Mouse (Mus musculus) embryonic facial prominence, embryonic 15.5 days (tissue): ENCODE measurements at regions not wholly inside any gene's neighbourhood (a gene's known extent, or its start where the extent isn't known, plus 50 kb on each side); places are given as distances from the start of the nearest gene placed in this dataset.

Experiments used
- ATAC-seq: fragments of 200-750 bp; cut with Nextera tagmentation; 2 replicates; pipeline ENCODE4 v1.8.0; 2017; ENCODE audit warnings: low read depth, moderate TSS enrichment; ENCODE audit not compliant: insufficient number of reproducible peaks, low FRiP score, low TSS enrichment
- H3K27ac ChIP-seq: fragments of 300-500 bp; sonication (generic); replicated peaks from 2 replicates; pipeline ENCODE4 v1.5.1; 2015; ENCODE audit warnings: mild to moderate bottlenecking, inconsistent platforms
- H3K27me3 ChIP-seq: fragments of 300-500 bp; sonication (generic); 2 replicates; pipeline ENCODE4 v1.6.1; 2015; ENCODE audit warnings: inconsistent platforms
- H3K36me3 ChIP-seq: fragments of 300-500 bp; sonication (generic); 2 replicates; pipeline ENCODE4 v1.6.1; 2015; ENCODE audit warnings: mild to moderate bottlenecking, inconsistent platforms
- H3K4me1 ChIP-seq: fragments of 300-500 bp; sonication (generic); 2 replicates; pipeline ENCODE4 v1.6.1; 2015; ENCODE audit warnings: inconsistent platforms
- H3K4me2 ChIP-seq: fragments of 300-500 bp; sonication (generic); replicated peaks from 2 replicates; pipeline ENCODE4 v1.6.1; 2015; ENCODE audit warnings: mild to moderate bottlenecking, inconsistent platforms
- H3K4me3 ChIP-seq: fragments of 300-500 bp; sonication (generic); replicated peaks from 2 replicates; pipeline ENCODE4 v1.5.1; 2015; ENCODE audit warnings: mild to moderate bottlenecking, inconsistent platforms
- H3K9ac ChIP-seq: fragments of 300-500 bp; sonication (generic); 2 replicates; pipeline ENCODE4 v1.6.1; 2015; ENCODE audit warnings: inconsistent platforms
- H3K9me3 ChIP-seq: fragments of 300-500 bp; sonication (generic); replicated peaks from 2 replicates; pipeline ENCODE4 v1.6.1; 2016; ENCODE audit warnings: inconsistent platforms
- whole genome bisulfite sequencing: fragments of 180-500 bp; shearing (Covaris S2); methylation state at CpG from one replicate; pipeline ENCODE4 v1.1.7; 2015; 5-methylcytosine and 5-hydroxymethylcytosine counted together

GRCm38 (mm10) chr9:46558481-46558880, 238.7 kb upstream of the 4931429L15Rik start:
- WGBS = 83% methylated on average over 5 of the region's 5 CpGs
- no peaks in the 10 kb centered on the region for H3K27me3 ChIP-seq
- ATAC-seq = no peak
- no peak overlapping the region for H3K27ac ChIP-seq
- no peaks in the 10 kb centered on the region for H3K4me1 ChIP-seq
- no peak overlapping the region for H3K9ac ChIP-seq
- H3K36me3 ChIP-seq = no peaks in the 10 kb centered on the region
- H3K9me3 ChIP-seq = no peaks in the 10 kb centered on the region
- no peak overlapping the region for H3K4me3 ChIP-seq
- H3K4me2 ChIP-seq = no peak overlapping the region

DNA sequence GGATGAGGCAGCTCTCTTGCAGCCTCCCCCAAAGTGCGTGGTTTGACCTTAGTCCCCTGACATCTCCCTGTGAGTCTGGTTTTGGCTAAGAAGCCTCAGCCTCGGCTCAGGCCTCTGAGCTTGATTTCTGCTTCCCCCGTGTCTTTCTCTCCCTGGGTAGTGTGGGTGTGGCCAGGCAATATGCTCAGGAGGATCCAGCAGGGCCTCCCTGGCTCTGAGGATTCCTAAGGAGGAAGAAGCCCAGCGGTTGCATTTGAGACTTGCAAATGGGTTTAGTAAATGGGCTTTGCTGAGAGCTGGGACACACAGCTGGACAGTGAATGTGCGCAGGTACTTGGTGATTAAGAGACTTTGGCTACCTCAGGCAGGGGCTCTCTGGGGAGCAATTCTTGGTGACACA, 238.0 kb upstream of the 4931429L15Rik start:
- no peak for ATAC-seq
- no peak overlapping the region for H3K9ac ChIP-seq

DNA sequence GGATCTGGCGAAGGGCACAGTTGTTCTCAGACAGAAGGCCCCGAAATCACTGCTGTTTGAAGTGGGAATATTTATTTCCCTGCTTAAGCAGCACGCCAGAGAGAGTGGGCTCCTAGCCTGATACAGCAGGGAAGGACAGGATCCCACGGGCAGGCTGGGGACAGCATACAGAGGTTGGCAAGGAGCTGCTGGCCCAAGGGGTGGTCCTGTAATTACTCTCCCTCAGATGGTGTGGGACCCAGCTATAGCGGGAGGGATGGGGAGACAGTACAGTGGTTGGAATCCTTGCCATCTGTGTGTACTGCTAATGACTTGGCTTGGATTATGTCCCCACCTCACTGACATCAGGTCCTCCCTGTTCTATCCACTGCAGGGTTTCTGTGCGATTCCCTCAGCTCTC, 235.4 kb upstream of the 4931429L15Rik start:
- Histone ChIP-seq H3K27me3 (no peaks in the 10 kb centered on the region), H3K27ac (no peak overlapping the region), H3K4me2 (no peak overlapping the region), H3K4me1 (no peaks in the 10 kb centered on the region), H3K9me3 (no peaks in the 10 kb centered on the region), H3K36me3 (no peaks in the 10 kb centered on the region), H3K9ac (no peak overlapping the region), H3K4me3 (no peak overlapping the region)
- ATAC-seq = no peak
- WGBS = 50% methylated on average over 6 of the region's 6 CpGs

More for the DNA sequence above, 238.0 kb upstream of the 4931429L15Rik start:
- Histone ChIP-seq H3K27ac (no peak overlapping the region), H3K27me3 (no peaks in the 10 kb centered on the region), H3K4me3 (no peak overlapping the region), H3K36me3 (no peaks in the 10 kb centered on the region), H3K4me2 (no peak overlapping the region), H3K9me3 (no peaks in the 10 kb centered on the region), H3K4me1 (no peaks in the 10 kb centered on the region)
- WGBS = 30% methylated on average over 5 of the region's 5 CpGs

GRCm38 (mm10) chr9:46554586-46555152, 234.9 kb upstream of the 4931429L15Rik start:
- Histone ChIP-seq H3K4me2 (no peak overlapping the region), H3K27me3 (no peaks in the 10 kb centered on the region), H3K9ac (no peak overlapping the region), H3K36me3 (no peaks in the 10 kb centered on the region), H3K27ac (no peak overlapping the region), H3K4me1 (no peaks in the 10 kb centered on the region), H3K4me3 (no peak overlapping the region), H3K9me3 (no peaks in the 10 kb centered on the region)
- no peak for ATAC-seq
- WGBS = 72% methylated on average over 6 of the region's 6 CpGs

GRCm38 (mm10) chr9:46549416-46549815, 229.6 kb upstream of the 4931429L15Rik start:
- 56% methylated on average over 4 of the region's 4 CpGs for WGBS
- H3K36me3 ChIP-seq = no peaks in the 10 kb centered on the region
- no peak overlapping the region for H3K9ac ChIP-seq
- H3K9me3 ChIP-seq = no peaks in the 10 kb centered on the region
- H3K27me3 ChIP-seq = no peaks in the 10 kb centered on the region
- no peaks in the 10 kb centered on the region for H3K4me1 ChIP-seq
- H3K27ac ChIP-seq = no peak overlapping the region
- no peak overlapping the region for H3K4me2 ChIP-seq
- H3K4me3 ChIP-seq = no peak overlapping the region
- ATAC-seq = no peak

GRCm38 (mm10) chr9:46544326-46544725, 224.5 kb upstream of the 4931429L15Rik start:
- ATAC-seq = no peak
- H3K9me3 ChIP-seq = no peaks in the 10 kb centered on the region
- no peak overlapping the region for H3K4me3 ChIP-seq
- H3K36me3 ChIP-seq = no peaks in the 10 kb centered on the region
- H3K4me2 ChIP-seq = no peak overlapping the region
- no peaks in the 10 kb centered on the region for H3K4me1 ChIP-seq
- H3K27ac ChIP-seq = no peak overlapping the region
- no peak overlapping the region for H3K9ac ChIP-seq
- H3K27me3 ChIP-seq = no peaks in the 10 kb centered on the region
- 87% methylated on average over 3 of the region's 3 CpGs for WGBS

- no peak overlapping the region for H3K4me2 ChIP-seq
- H3K9me3 ChIP-seq = no peaks in the 10 kb centered on the region
- no peak overlapping the region for H3K4me3 ChIP-seq
- H3K27ac ChIP-seq = no peak overlapping the region
- 31% methylated on average over 2 of the region's 2 CpGs for WGBS
- no peak for ATAC-seq
- no peaks in the 10 kb centered on the region for H3K27me3 ChIP-seq
- H3K4me1 ChIP-seq = no peaks in the 10 kb centered on the region
- no peaks in the 10 kb centered on the region for H3K36me3 ChIP-seq
- no peak overlapping the region for H3K9ac ChIP-seq
Measured at GRCm38 (mm10) chr9:46541001-46541400, 221.2 kb upstream of the 4931429L15Rik start.

DNA sequence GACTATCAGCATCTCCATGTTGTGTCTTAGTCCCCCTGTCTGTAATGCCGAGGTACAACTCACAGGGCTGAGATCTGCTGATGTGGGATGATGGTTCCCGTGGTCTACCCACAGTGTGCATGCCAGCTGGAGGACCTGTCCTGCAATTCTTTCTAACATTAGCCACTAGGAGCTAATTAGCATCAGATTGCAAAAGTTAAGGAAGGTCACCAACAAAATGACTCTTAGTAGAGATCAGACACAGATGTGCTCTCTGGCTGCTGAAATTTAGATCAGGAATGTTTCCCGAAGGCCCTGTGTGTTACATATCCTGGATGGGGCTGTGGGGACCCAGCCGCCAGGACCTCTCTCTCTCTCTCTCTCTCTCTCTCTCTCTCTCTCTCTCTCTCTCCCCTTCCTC, 218.8 kb upstream of the 4931429L15Rik start:
- no peaks in the 10 kb centered on the region for H3K4me1 ChIP-seq
- no peaks in the 10 kb centered on the region for H3K27me3 ChIP-seq
- ATAC-seq = no peak
- H3K4me3 ChIP-seq = no peak overlapping the region
- no peak overlapping the region for H3K9ac ChIP-seq
- H3K36me3 ChIP-seq = no peaks in the 10 kb centered on the region
- no peaks in the 10 kb centered on the region for H3K9me3 ChIP-seq
- WGBS = 34% methylated on average over 4 of the region's 4 CpGs
- no peak overlapping the region for H3K4me2 ChIP-seq
- H3K27ac ChIP-seq = no peak overlapping the region

DNA sequence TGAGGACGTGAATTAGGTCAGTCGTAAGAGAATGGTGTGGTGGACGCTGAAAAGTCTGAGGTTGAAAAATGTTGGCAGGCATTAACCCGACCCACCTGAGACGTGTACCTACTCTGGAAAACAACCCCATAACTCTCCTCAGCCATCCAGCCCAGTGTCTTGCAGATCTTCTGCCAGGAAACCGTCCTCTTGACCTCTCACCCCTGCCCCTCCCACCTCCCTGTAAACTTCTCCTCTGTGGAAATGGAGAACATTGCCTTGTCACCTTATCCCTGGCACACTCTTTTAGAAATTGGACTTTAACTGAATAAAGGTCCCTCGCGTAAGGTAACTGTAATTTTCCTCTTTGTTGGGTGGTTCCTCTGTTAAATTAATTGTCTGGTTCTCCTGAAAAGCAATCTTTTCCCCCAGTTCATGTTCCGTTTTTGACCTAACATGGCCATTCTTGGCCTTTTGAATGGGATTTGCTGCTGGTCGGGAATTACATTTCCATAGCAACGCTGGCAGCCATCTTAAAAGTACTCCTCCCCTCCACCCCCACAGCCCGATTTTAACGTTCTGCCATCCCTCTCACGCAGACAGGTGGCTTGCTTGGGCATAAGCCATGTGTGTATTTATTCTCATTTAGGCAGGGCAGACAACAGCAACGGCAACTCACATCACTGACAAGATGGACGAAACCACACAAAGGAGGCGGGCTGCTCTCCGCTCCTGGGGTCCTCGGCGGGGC, 196.8 kb upstream of the 4931429L15Rik start:
- no peak overlapping the region for H3K4me2 ChIP-seq
- no peak overlapping the region for H3K27ac ChIP-seq
- no peaks in the 10 kb centered on the region for H3K27me3 ChIP-seq
- H3K36me3 ChIP-seq = no peaks in the 10 kb centered on the region
- 82% methylated on average over 20 of the region's 20 CpGs for WGBS
- H3K9me3 ChIP-seq = 0 out of 2 replicates have a peak, but pooled peaks cover 3% of the 10 kb centered on the region
- no peak overlapping the region for H3K9ac ChIP-seq
- ATAC-seq = no peak
- H3K4me3 ChIP-seq = no peak overlapping the region
- H3K4me1 ChIP-seq = no peaks in the 10 kb centered on the region

GRCm38 (mm10) chr9:46512276-46513051, 192.7 kb upstream of the 4931429L15Rik start:
- Histone ChIP-seq H3K9ac (no peak overlapping the region), H3K36me3 (no peaks in the 10 kb centered on the region)
- 64% methylated on average over 6 of the region's 6 CpGs for WGBS

DNA sequence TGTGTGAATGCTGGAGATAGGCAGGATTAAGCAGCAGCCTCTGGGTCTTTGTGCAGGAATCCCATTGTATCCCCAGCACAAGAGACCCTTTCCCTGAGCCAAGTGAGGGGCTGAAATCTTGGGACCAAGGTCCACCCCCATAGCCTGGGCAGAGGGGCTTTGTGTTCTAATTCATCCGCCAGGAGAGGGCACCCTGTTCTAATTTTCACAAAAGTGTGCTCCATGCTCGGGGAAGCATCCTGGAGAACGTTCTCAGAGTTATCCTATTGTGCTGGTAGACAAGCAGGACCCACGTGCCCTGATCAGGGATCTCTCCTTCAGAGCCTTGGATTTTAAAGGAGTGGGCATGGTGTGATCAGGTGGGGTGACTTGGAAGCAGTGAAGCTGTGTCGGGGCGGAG, 191.5 kb upstream of the 4931429L15Rik start:
- H3K9me3 ChIP-seq = 0 out of 2 replicates have a peak, but pooled peaks cover 3% of the 10 kb centered on the region
- no peak overlapping the region for H3K4me2 ChIP-seq
- H3K27ac ChIP-seq = no peak overlapping the region
- no peaks in the 10 kb centered on the region for H3K27me3 ChIP-seq
- no peaks in the 10 kb centered on the region for H3K36me3 ChIP-seq
- no peak for ATAC-seq
- no peaks in the 10 kb centered on the region for H3K4me1 ChIP-seq
- WGBS = 50% methylated on average over 6 of the region's 6 CpGs
- H3K4me3 ChIP-seq = no peak overlapping the region
- no peak overlapping the region for H3K9ac ChIP-seq

More at GRCm38 (mm10) chr9:46512276-46513051, 192.7 kb upstream of the 4931429L15Rik start:
- H3K27me3 ChIP-seq = no peaks in the 10 kb centered on the region
- H3K27ac ChIP-seq = no peak overlapping the region
- no peak for ATAC-seq
- no peak overlapping the region for H3K4me2 ChIP-seq
- H3K4me3 ChIP-seq = no peak overlapping the region
- no peaks in the 10 kb centered on the region for H3K4me1 ChIP-seq
- 0 out of 2 replicates have a peak, but pooled peaks cover 3% of the 10 kb centered on the region for H3K9me3 ChIP-seq
